Mouse (Mus musculus) c-Kit-positive CD71-positive TER-119-negative erythroid progenitor cells, embryonic 14.5 days (primary cell): ENCODE data around the gene Eef1akmt2.
A peak's percentile ranks its signal among the peaks of the same experiment; 100 is the strongest.

Experiments used
- DNase-seq: peaks from one replicate; pipeline ENCODE4 v3.0.0-alpha.2; 2013; ENCODE audit warnings: low read depth

Gene Eef1akmt2

DNA sequence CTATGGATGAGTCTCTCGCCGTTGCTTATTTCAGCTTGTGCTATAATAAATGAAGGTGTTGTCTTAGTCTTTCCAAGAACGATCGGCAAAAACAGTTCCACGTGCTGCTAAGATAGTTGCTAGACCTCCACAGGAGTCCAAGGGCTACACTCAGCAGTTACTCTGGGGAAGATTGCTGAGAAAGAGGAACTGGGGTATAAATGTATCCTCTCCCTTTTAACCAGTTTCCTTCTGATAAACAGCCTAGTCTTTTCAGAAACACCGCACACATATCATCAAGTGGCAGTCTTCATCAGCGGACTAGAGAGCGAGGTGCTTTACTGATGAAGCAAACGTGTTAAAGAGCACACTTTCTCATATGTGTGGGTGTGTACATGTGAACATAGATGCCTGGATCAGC, 13.8 kb upstream of the Eef1akmt2 start:
- DNase-seq, result no peak

DNA sequence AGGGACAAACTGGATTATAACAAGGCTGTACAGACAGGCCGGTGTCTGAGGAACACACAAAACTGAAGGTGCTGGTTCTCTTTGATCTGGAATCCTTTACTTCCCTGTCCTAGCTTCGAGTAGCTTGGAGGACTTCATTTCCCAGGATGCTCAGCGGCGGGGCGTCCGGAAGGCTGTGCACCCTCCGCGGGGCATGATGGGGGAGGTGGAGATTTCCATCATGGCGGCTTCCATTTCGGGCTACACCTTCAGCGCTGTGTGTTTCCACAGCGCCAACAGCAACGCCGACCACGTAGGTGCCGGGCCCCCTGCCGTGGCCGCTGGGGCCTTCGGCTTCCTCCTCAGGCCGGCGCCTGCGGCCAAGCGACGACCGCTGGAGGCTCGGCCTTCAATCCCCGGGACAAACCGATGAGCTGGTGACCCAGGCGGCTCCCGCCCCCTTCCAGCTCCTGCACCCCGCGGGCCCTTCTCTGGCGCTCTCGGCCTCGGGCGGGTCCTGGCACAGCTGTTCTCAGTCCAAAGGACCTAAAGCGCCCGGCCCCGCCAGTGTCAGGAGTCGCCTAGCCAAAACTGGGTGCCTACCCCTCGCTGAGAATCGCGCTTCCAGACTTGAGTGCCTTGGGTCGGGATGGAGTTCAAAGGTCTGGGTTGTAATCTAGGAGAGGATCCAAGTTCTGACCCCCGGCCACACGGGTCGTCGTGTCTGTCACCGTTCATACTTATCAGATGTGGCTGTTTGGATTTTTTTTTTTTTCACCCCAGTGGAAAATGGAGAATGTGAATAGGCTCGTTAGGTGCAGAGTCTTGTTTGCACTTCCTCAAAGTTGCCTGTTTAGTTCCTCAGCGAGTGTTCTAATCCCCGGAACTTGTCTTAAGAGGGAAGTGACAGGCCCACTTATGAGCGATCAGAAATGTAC, 6.8 kb upstream of the Eef1akmt2 start, which contains the start of gene Abraxas2:
Abraxas2 (plus strand) TSS at position 184 of the 917 bp plus-strand sequence.
- peak; percentile 92 for DNase-seq

DNA sequence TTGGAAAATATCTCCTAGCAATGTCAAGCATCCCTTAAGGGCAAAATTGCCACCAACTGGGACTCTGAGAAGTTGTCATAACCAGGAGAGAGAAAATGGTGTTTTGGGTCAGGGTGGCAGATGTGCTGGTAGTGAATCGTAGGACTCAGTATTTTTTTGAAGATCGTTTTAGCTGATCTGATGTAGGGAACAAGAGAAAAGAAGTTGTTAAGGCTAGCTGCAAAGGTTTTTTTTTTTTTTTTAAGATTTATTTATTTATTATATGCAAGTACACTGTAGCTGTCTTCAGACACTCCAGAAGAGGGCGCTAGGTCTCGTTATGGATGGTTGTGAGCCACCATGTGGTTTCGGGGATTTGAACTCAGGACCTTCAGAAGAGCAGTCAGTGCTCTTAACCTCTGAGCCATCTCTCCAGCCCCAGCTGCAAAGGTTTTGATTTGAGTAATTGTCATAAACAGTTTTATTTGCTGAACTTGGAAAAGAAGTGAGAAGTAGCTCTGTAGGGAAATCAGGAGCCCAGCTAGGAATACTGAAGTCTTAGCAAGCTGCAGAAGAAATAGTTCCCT, 5.7 kb upstream of the Eef1akmt2 start:
- no peak for DNase-seq

DNA sequence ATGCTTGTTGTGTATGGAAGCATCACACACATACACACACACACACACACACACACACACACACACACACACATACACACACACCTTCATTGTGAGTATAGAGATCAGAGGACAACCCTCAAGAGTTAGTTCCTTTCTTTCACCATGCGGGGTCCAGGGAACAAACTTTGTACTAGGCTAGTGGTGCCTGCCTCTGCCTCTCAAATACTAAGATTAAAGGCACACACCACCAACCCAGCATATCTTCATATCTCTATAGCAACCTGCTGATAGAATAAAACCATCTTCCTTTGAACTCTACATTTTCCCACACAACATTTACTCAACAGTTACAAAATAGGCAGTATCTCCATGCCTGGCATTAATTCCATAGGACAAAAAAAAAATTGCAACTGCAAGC, 3.6 kb upstream of the Eef1akmt2 start:
- DNase-seq, result no peak

DNA sequence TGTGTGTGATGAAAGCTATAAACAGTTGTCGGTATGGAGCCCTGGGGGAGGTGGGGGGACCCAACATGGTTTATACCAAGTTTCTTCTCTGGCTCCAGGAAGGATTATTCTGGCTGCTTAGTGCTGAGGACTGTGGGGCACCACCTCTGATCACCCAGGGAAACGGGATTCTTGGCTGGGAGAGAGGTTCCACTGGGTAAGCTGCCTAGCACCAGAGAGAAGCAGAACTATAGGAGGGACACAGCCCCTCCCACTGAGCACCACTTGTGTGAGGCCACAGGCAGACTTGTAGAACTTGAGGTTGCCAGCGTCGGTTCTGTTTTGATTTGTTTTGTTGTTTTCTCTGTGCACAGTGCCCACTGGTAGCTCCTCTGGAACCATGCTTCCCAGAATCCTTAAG, 1.5 kb upstream of the Eef1akmt2 start:
- no peak for DNase-seq

DNA sequence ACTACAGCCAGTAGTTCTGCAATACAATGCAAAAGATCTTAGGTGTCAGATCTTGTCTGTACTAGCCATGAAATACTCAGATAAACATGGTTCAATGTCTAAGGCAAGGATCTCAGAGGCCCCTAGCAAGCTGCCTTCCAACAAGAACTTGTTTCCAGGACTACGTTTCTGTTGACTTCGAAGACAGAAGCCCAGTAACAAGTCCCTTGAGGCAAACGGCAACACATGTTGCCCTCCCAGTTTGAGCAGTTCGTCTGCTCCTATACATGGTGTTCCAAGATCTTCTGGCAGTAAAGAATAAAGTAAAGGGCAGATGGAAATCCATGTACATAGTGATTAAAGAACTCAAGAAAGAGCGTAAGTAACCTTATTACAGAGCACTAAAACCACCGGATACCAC, 888 bp upstream of the Eef1akmt2 start:
- no peak for DNase-seq

DNA sequence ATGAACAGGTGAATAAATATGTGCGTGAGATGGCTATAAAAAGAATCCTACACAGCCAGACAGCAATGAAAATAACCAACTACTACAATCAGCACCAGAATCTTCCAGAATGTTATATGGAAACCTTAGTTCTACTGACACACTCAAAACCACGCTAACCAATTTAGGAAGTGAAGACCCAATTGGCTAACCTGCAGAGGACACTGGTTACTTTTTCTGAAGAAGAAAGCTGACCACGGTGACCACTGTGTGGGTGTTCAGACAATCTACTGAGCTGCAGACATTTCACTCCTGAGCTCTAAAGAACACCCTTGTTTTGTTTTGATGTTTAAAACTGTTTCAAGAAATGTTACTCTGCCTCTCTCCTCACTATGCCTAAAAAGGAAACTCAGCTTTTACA, 9.3 kb downstream of the Eef1akmt2 start:
- DNase-seq, result no peak

DNA sequence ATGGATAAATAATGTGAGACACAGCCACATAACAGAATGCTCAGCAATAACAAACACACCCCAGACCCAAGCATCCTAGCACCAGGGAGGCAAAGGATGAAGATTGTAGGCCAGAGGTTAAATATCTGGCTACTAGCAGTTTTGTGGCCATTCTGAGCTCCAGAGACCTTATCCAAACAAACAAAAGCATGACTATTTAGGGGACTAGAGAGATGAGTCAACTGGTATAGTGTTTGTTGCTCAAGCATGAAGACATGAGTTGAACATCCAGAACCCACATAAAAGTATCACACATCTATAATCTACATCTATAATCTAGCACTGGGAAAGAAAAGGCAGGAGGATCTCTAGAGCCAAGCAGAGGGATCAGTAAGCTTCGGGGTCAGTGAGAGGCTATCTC, 10.0 kb downstream of the Eef1akmt2 start:
- DNase-seq, result no peak

DNA sequence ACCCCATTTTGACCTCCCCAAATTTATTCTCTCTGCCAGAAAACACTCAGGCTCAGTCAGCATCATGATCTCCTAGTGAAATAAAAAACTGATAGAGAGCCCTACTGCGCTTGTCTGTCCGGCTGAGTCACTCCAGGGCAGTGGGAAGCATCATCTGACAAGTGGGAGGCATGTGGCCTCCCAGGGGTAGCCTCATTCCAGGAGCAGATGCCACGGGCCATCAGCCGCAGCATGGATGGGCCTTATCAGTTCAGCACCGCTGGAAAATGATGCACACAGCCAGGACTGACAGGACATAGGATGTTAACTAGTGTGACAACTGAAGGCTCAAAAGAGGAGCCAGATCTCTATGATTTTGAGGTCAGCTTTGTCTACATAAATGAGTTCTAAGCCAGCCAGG, 11.2 kb downstream of the Eef1akmt2 start:
- DNase-seq, result no peak

DNA sequence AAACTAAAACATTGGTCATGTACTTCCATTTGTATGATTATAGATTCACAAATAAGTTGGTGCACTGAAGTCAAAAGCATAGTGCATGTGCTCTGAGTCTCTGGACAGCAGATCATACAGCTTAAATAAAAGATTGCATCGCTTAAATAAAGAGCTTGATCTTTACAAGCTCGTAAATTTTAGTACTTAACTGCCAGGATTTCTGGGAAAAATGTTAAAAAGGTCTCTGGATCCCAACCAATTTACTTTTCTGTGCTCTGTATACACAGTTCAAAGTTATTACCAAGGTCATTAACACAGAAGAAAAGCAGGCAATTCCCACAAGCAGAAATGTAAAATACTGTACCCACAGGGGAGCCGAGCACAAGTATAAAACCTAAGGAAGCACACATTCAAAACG, 21.5 kb downstream of the Eef1akmt2 start:
- DNase-seq, result no peak

DNA sequence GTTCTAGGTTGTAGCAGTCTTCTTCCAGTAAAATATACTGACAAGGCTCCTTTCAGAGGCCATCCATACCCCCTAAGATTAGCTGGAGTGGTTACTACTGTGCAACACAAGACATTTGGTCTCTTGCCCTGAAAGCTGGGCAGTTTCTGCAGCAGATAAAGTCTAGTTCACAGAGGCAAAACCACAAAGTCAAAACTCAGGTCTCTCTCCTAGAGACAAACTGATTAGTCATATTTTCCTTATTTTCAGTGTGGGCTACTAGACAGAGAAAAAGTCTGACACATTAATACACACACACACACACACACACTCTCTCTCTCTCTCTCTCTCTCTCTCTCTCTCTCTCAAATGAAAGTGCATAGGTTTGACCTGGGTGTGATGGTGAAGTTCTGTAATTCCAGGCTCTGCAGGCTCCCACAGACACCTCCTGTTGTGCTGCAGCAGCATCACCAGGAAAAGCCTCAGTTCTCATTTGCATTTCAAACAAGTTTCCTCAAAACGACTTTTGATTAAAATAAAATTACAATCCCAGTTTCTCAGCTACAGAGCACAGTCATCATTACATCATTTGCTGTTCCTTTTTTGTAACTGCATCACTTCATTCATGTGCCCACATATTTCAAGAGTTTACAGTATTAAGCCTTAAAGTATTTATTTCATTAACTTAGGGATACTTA, 28.0 kb downstream of the Eef1akmt2 start:
- DNase-seq, result no peak

DNA sequence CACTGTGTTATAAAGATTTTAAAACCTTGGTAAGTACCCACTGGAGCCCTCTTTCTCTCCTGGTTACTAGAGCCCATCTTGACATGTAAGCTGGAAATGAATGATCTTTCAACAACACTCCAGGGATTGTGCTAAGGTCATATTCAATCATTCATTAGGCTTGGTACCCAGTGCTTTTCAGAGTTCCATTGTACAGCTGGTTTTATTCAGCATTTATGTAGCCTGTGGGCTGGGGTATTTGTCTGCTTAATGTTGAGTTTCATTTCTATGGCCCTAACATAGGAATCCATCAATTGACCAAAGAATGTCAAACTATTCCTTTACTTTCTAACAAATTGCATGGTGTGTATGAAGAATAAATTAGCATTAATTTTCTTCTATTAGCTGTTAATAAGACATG, 28.6 kb downstream of the Eef1akmt2 start:
- DNase-seq, result no peak

DNA sequence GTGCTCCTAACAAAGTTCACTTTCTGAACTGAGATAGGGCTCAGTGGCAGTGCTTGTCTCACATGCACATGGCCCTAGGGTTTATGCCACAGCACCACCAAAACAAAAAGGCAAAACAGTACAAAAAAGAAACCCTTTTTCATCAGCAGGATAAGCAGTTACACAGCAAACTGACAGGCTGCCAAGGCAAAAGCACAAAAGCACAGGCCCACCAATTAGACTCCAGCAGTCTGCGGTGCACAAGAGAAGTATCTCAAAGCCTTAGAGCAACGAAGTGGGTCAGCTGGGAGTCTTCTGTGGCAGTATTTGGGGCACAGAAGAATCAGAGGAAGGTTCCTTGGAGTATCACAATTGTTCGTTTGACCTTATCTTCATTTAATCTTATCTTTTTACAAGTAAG, 31.8 kb downstream of the Eef1akmt2 start:
- DNase-seq, result no peak

DNA sequence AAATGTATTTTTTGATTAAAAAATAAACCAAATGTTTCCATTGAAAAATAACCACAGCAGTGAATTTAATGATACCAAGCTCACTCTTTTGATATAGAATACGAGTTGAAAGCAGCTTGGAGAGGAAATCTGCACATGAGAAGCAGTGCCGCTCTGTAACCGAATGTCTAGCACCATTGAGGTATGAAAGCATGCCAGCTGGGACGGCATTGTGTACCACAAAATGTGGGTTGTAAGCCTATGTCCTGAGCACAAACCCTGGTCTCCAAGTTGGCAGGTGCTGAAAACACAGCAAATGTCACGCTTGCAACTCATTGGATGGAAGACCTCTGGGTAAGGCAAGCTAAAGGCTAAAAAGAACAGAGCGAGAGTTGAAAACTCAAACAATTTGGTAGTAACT, 35.4 kb downstream of the Eef1akmt2 start:
- no peak for DNase-seq

DNA sequence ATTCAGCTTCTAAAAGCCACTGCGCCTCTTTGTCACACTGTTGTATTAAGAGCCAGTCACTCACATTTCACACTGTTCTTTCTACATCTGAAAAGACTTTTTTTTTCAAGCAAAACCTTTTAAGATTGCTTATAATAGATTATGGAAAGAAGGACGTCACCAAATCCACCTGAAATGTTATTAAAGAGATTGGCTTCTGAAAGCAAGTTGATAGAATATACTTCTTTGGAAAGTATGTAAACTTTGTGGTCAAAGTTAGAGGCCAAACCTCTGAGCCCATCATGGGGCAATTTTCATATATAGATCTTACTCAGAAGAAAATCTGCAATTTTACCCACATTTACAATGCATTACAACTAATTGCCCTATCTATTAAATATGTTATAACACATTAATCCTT, 35.9 kb downstream of the Eef1akmt2 start:
- DNase-seq, result no peak

DNA sequence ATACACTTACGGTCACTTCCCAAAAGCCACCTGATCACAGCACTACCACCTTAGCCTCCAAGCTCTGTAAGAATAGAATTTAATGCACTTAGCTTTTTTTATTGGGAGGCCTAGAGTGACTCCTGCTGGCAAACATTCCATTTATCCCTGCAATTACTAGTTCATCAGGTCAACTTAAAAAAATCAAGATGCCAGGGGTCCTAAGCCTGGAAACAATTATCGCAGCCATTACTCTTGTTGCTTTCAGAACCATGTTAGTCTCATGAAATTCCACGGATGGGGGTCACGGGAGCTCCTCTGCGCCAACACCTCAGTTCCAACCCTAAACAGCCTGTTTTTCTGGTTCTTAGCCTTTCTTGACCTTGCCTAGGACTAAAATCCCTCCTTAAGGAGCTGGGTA, 37.4 kb downstream of the Eef1akmt2 start:
- no peak for DNase-seq

DNA sequence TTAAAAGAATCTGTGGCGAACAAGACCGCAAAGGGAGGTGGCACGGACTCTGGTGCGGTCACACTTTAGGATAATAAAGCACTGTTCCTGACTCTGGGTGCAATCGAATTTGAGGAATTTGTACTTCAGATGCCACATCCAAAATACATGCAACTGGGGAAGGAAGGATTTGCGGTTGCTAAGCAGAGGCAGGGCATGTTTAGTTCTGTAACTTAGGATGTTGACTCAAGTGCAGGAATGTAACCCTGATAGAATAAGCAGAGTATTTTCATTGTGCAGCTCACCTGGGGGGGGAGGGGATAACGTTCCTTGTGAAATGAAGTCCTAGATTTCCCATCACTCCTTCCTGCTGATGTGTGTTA, 38.4 kb downstream of the Eef1akmt2 start:
- DNase-seq, result no peak

DNA sequence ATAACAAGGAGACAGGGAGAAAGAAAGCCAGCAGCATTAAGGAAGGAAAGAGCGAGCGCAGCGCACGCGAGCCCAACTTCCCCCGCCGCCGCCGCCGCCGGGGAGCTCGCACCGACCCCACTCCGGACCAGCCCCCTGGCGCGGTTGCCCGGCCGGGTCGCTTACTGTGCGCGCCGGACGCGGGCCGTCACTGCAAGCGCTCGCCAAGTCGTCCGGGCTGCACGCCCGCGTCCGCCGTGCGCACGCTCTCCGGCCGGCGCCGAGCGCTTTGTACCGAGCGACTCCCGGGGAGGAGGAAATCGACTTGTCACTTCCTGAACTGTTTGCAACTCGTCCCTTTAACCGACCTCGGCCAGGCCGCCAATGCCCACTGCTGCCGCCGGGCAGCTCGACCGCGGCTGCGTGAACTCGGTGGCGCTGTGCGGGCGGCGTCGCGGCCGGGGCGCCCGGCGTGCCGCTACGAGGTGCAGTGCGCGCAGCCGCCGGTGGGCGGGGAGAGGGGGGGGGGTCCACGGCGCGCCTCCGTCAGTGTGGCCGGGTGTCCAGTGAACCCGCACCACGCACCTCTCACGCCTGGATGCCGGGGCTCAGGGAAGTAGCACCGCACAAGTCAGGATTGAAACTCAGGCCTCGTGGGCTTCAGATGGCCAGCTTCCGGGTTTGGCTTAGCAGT, 38.9 kb downstream of the Eef1akmt2 start, which contains the start of gene Fam53b:
Fam53b (minus strand) TSS at position 471 of the 673 bp plus-strand sequence.
- no peak for DNase-seq

DNA sequence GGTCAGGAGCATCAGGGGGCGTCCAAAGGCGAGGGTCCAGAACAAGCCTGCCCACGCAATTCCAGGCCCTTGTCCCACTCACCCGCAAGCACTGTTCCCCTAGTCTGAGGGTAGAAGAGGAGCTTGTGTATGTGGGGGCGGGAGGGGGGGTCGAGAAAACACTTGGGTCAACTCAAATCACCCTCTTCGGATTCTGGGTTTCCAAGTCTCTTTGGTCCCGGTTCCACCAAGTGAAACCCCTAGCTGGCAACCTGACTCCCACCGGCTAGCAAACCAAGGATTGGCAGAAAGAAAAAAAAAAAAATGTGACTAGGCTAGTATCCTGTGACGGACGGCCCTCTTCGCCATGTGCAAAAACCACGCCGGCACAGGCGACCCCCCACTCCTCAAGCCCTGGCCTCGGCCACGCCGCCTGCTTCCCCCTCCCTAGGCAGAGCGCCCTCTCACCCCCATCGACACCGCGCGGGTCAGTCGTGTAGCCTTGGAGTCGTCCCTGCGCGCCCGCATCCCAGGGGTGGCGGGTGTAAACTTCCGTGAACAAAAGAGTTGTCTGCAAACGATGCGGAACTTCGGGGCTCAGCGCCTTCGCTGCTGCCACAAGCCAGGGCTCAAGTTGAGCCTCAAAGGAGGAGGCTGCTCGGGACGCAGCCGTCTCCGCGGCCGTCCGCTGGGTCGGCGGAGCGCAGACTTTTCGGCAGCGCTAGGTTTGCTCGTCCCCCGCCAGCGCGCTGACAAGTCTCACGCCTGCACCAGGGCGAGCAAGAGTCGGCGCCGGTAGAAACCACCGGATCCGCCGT, 39.7 kb downstream of the Eef1akmt2 start:
- DNase-seq, result no peak

DNA sequence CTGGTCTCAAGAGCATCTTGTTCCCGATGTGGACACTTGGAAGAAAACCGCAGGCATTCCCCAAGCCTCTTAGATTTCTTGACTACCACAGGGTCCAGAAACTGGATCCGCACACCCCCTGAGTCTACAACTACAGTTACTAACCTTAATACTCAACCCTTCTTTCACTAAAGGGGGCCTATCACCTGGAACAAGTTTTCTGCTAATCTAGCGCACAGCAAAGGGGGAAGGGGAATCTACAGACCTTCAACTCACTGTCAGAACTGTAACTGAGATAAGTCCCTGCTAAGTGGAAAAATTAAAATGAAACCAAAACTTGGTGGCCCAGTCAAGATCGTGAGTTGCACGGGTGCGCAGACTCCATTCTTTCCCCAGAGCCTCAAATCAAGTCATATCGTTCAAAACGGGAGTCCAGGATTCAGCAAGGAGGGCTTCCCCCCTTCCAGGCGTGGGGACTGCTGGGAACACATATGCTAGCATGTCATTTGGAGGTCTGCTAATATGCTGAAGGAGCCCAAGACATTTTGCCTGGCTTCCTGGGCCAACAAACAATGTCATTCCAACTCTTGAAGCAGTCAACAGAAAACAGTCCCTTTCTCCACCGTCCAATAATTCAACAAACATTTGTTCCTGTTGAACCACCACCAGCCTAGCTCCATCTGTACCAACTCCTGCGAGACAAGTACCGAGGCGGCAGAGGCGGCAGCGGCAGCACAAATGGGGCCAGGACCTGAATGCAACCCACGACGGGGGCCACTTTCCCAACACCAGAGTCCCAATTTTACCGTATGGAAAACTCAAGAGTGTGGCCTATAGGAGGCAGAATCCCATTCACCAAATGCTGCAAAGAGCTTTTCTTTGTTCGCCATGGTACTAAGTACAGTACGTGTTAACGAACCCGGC, 40.5 kb downstream of the Eef1akmt2 start:
- no peak for DNase-seq

DNA sequence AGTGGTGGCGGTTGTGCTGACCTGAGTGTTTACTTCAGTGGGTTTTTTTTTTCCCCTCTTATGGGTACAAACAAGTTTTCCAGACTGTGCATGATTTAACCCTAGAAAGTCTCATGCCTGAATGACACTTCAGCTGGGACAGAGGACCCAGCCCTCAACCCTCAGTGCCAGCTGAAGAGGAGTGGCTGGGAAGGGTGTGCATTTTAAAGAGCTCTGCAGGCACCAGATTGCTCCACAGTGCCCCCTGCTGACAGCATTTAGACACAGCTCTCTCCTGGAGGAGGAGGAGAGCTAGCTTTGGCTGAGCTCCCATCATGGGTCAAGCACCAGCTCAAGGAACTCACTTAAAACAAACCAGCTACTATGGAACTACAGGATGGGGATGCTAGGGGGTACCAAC, 41.6 kb downstream of the Eef1akmt2 start:
- DNase-seq, result peak; percentile 89
